Mouse (Mus musculus) small intestine, adult 2 months (tissue): ENCODE results near the gene Gm4869. TPM values are rescaled to one million over a fixed set of nuclear protein-coding genes. Genes with fewer than 3 reads are reported as not detected.

Experiments used
- H3K27ac ChIP-seq: fragments of 200-500 bp; 2 replicates; pipeline ENCODE4 v1.5.1; 2012; ENCODE audit warnings: low read depth, low read length, control low read depth, inconsistent platforms; ENCODE audit not compliant: insufficient read depth
- H3K27me3 ChIP-seq: fragments of 200-500 bp; 2 replicates; pipeline ENCODE4 v1.6.1; 2012; ENCODE audit warnings: mild to moderate bottlenecking, moderate library complexity, low read length, inconsistent platforms; ENCODE audit not compliant: control insufficient read depth, insufficient read depth
- H3K36me3 ChIP-seq: fragments of 200-500 bp; 2 replicates; pipeline ENCODE4 v1.6.1; 2012; ENCODE audit warnings: mild to moderate bottlenecking, low read length, control low read depth, inconsistent platforms; ENCODE audit not compliant: control insufficient read depth, insufficient read depth
- H3K4me1 ChIP-seq: fragments of 200-500 bp; 2 replicates; pipeline ENCODE4 v1.6.1; 2012; ENCODE audit warnings: low read length, inconsistent platforms, mixed read lengths; ENCODE audit not compliant: control insufficient read depth, insufficient read depth, insufficient read length
- H3K4me3 ChIP-seq: fragments of 200-500 bp; 2 replicates; pipeline ENCODE4 v1.5.1; 2012; ENCODE audit warnings: low read depth, mild to moderate bottlenecking, control low read depth, inconsistent platforms, low read length, moderate library complexity
- CTCF ChIP-seq: fragments of 200-500 bp; IDR thresholded peaks from 2 replicates; pipeline ENCODE4 v1.5.1; 2012; ENCODE audit warnings: low read depth, mild to moderate bottlenecking, control low read depth, inconsistent platforms, low read length, moderate library complexity, mixed read lengths; ENCODE audit not compliant: insufficient replicate concordance, insufficient read length; ENCODE audit errors: extremely low read depth
- POLR2A ChIP-seq: fragments of 200-500 bp; IDR thresholded peaks from 2 replicates; pipeline ENCODE4 v1.6.1; 2012; ENCODE audit warnings: low read depth, mild to moderate bottlenecking, control low read depth, inconsistent platforms, low read length, moderate library complexity
- WGBS: fragments of 180-500 bp; shearing (Covaris S2); methylation state at CpG from one replicate; pipeline ENCODE4 v1.1.7; 2018; 5-methylcytosine and 5-hydroxymethylcytosine counted together
- polyA plus RNA-seq: library from polyadenylated mRNA; depleted of rRNA; stranded (reverse); fragments of >200 nt; gene quantifications from 2 replicates; pipeline ENCODE4 v1.2.3, GENCODE M21; 2012

The Gm4869 gene
- polyA plus RNA-seq, 1 experiment = not detected

DNA sequence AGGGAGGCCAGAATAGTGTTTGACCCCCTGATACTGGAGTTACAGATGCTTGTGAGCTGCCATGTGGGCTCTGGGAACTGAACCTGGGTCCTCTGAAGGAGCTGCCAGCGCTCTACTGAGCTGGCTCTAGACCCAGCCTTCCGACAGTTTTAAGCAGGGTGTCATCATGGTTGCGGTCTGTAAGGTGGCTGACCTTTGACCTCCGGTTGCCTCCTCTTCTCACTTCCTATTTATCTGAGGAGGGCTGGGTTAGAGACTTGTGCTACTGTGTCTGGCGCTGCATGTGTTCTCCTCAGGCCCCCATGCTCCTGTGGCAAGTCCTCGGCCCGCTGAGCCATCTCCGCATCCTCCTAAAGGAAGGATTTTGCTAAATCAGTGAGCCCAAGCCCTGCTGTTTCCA lies 68.5 kb downstream of the Gm4869 start:
- TF ChIP-seq CTCF (no peak), POLR2A (no peak)
- Histone ChIP-seq H3K27me3 (no peaks in the 10 kb centered on the region), H3K27ac (no peak overlapping the region), H3K4me3 (no peak overlapping the region), H3K36me3 (no peaks in the 10 kb centered on the region), H3K4me1 (peaks cover 10% of the 10 kb centered on the region)
- WGBS = 67% methylated on average over 8 of the region's 8 CpGs

DNA sequence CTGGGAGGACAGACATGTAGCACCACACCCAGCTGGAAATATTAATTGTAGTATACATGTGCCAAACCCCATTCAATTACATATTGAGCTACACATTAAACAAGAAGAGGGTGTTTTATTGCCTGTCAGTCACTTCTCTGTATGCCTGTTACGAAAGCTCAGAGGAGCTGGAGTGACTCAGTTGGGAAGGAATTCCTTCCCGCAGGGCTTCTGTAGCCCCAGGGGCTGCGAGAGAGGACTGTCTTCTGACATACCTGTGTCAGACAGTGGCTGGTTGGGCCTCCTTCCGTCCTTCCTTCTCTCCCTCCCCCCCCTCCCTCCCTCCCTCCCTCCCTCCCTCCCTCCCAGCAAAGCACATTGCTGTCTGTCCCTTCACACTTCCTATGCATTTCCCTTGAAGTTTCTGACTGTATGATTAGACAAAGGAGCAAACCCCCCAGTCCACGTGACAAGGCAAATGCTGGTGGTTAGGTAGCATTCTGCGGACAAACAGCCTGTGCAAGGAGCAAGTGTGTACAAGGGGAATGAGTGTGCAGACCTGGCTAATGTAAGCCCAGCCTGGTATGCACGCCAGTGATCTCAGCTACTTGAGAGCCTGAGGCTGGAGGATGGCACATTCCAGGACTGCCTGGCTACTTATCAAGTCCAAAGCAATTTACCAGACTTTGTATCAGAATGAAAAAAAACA lies 69.5 kb downstream of the Gm4869 start:
- TF ChIP-seq CTCF (no peak), POLR2A (no peak)
- 20% methylated on average over 7 of the region's 7 CpGs for WGBS
- no peaks in the 10 kb centered on the region; the same call in 1 of the 2 replicates for H3K36me3 ChIP-seq
- peaks cover 10% of the 10 kb centered on the region for H3K4me1 ChIP-seq
- no peak overlapping the region for H3K4me3 ChIP-seq
- no peak overlapping the region for H3K27ac ChIP-seq
- no peaks in the 10 kb centered on the region for H3K27me3 ChIP-seq

DNA sequence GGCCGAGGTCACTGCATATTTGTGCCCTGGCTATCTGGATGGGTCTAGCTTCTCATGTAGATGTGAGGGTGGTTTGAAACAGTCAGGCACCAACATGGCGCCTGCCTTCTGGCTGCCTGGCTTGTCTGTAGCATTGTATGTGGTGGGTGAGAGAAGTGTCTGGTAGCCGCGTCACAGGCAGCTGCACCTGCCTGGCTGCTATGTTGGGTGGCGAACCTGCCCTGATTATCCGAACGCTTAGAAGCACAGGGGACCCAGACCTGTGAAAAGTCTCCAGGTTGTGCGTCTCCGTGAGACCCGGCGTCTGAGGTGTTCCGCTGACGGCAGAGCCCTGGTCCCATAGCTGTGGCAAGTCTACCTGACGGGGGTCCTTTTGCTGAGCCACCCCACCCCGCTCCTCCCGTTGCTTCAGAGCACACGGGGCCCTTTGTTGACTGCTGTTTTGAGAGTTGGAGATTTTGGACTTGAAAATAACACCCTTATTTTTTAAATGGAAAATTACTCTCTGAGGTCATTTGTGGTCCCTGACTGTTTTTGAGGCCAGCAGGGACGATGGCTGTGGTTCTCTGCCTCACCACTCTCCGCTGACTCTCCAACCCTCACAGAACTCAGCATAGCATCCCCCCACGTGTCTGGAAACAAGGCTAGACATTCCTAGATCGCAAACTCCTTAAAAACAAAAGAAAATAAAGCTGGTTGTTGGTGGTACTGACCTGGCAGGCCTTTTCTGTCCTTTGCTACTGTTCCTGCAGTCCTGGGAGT lies 71.9 kb downstream of the Gm4869 start:
- WGBS = 77% methylated on average over 21 of the region's 21 CpGs
- H3K4me3 ChIP-seq = no peak overlapping the region
- H3K27me3 ChIP-seq = no peaks in the 10 kb centered on the region
- H3K36me3 ChIP-seq = no peaks in the 10 kb centered on the region; the same call in 1 of the 2 replicates
- TF ChIP-seq CTCF (no peak), POLR2A (no peak)
- H3K4me1 ChIP-seq = peaks cover 10% of the 10 kb centered on the region
- peak overlapping the region; percentile 40; the same call in 1 of the 2 replicates for H3K27ac ChIP-seq

DNA sequence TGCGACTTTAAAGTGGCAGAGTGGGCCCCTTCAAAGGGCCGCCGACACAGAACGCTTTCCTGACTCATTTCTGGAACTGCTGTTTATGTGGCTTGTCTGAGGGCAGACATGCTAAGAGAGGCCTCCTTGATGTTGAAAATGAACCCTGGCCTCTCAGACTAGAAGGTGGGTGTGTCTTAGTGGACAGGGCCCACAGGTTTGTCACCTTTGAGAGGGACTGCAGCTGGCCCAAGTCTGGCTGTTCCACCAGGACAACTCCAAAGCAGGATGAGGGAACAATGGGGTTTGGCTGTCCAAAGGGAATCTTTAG lies 72.4 kb downstream of the Gm4869 start:
- Histone ChIP-seq H3K4me3 (no peak overlapping the region), H3K27me3 (no peaks in the 10 kb centered on the region), H3K4me1 (peaks cover 9% of the 10 kb centered on the region), H3K27ac (0 out of 2 replicates have a peak overlapping the region, but pooled peaks have one; percentile 14), H3K36me3 (no peaks in the 10 kb centered on the region; the same call in 1 of the 2 replicates)
- TF ChIP-seq CTCF (no peak), POLR2A (no peak)
- 38% methylated on average over 4 of the region's 4 CpGs for WGBS

DNA sequence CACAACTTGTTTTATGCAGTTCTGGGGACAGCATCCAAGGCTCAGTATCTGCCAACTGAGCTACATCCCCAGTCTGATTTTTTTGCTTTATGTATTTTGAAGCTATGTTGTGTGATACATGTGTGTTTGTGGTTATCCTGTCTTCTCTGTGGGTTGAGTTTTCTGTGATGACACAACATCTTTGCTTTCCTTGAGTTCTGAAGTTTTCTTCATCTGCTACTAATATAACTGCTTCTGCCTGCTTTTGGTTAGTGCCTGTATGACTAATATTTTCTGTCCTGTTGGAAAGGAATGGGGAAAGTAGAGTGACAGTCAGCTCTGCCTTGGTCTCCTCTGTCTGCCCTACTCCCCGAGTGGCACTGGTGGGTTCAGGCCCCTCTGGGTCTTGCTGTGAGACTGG lies 75.8 kb downstream of the Gm4869 start:
- Histone ChIP-seq H3K27me3 (no peaks in the 10 kb centered on the region), H3K4me3 (no peak overlapping the region), H3K36me3 (no peaks in the 10 kb centered on the region; the same call in 1 of the 2 replicates), H3K27ac (no peak overlapping the region), H3K4me1 (peaks cover 3% of the 10 kb centered on the region)
- TF ChIP-seq CTCF (no peak), POLR2A (no peak)
- WGBS = 85% methylated on average over 1 of the region's 1 CpGs

DNA sequence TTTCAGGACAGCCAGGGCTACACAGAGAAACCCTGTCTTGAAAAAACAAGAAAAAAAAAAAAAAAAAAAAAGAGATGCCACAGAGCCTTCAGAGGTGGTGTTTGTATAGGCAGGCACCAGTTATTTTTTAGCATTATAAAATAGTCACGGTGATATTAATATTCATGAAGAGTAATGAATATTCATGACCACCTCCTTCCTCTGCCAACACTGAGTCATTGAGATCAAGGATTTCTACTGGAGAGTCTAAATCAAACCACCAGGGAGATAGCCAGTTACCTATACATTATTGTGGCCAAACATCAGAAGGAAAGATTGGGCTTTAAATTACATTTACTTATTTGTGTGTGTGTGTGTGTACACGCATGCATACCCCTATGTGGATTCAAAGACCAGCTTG lies 81.3 kb downstream of the Gm4869 start:
- Histone ChIP-seq H3K36me3 (no peaks in the 10 kb centered on the region), H3K27ac (no peak overlapping the region), H3K27me3 (no peaks in the 10 kb centered on the region), H3K4me3 (no peak overlapping the region), H3K4me1 (no peaks in the 10 kb centered on the region)
- WGBS = 91% methylated on average over 2 of the region's 2 CpGs
- TF ChIP-seq CTCF (no peak), POLR2A (no peak)

DNA sequence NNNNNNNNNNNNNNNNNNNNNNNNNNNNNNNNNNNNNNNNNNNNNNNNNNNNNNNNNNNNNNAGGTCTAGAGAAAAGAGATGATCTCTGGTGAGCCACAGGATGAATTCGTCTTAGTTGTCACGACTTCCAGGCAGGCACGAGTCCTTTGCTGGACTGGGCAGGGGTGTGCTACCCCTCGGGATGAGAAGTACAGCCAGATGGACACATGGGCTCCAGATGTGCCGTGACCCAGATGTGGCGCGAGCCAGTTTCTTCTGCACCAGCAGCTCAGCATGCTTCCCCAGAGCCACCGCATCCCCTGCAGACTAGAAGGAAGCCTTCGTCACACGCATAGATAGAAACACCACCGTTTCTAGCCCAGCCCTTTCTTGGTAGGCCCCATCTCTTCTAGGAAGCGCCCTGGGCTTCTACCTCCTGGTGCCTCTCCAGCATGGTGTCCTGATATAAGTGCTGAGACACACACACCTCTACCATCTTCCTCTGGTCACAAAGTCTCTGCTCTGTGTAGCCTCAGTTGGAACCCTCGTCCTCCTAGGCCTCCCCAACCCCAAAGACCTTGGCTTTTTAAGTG lies 92.8 kb downstream of the Gm4869 start:
- Histone ChIP-seq H3K4me1 (no peaks in the 10 kb centered on the region; the same call in 1 of the 2 replicates), H3K4me3 (no peak overlapping the region), H3K27me3 (no peaks in the 10 kb centered on the region), H3K36me3 (no peaks in the 10 kb centered on the region), H3K27ac (no peak overlapping the region)
- no peak for TF ChIP-seq CTCF
- no peak for TF ChIP-seq POLR2A
- WGBS = 79% methylated on average over 13 of the region's 13 CpGs
